Mouse (Mus musculus): ENCODE results near the gene Odr4. TPM values are rescaled to one million over a fixed set of nuclear protein-coding genes. Genes with fewer than 3 reads are reported as not detected.

Gene Odr4
- polyA plus RNA-seq, 1 experiment from 2014 or later: 39.4 TPM

DNA sequence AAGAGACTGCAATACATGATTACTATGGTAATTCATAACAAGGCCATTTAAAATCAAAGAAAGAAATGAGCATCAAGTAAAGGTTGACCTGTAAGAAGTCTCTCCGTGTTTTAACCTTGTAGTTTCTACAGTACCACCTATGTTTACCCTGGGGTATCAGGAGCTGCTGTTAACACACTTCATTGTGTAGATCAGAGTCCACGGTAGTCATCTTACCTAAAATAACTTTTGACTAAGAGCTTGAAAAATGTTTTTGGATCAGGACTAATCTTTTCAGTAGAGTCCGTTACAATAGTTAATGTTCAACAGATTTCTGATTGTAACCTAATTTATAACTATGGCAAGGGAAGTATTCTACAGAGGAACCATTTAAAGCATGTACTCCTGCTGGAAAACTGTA, 11.7 kb upstream of the Odr4 start:
- H3K27ac ChIP-seq (ENCODE audit: low read length): no peak overlapping the region
- H3K27me3 ChIP-seq (ENCODE audit: control insufficient read depth, insufficient read depth, low read length): no peaks in the 10 kb centered on the region
- H3K9ac ChIP-seq (ENCODE audit: low read length): no peak overlapping the region
- peaks cover 20% of the 10 kb centered on the region; the same call in 1 of the 2 replicates for H3K36me3 ChIP-seq (ENCODE audit: control insufficient read depth, insufficient read depth, low read length)
- no peaks in the 10 kb centered on the region for H3K9me3 ChIP-seq (replicated peaks; ENCODE audit: control insufficient read depth, low read length)
- ATAC-seq (ENCODE audit: insufficient read depth, low FRiP score): no peak
- WGBS: 73% methylated on average over 3 of the region's 3 CpGs
- no peak overlapping the region for H3K4me2 ChIP-seq (ENCODE audit: low read depth, low read length)
- no peaks in the 10 kb centered on the region for H3K4me1 ChIP-seq (ENCODE audit: control insufficient read depth, insufficient read depth, low read length)
- no peak overlapping the region for H3K4me3 ChIP-seq (replicated peaks; ENCODE audit: low read length)

DNA sequence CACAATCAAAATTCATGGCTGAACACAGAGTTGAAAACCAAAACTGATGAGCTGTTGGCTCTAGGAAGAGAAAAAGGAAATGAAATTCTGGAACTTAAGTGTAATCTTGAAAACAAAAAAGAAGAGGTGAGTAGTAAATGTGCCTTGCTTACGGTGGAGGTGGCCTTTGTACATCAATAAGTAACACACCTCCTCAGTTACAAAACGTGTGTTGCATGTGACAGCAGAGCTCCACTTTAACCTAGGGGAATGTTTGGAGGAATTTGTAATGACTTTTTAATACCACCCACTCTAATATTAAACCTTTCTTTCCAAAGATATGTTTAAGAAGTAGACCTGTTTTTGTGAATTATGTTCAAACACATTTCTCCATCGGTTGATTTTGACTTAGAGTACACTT, 11.0 kb upstream of the Odr4 start:
- H3K4me1 ChIP-seq (ENCODE audit: control insufficient read depth, insufficient read depth, low read length): no peaks in the 10 kb centered on the region
- no peaks in the 10 kb centered on the region for H3K27me3 ChIP-seq (ENCODE audit: control insufficient read depth, insufficient read depth, low read length)
- WGBS: 83% methylated on average over 3 of the region's 3 CpGs
- no peaks in the 10 kb centered on the region for H3K9me3 ChIP-seq (replicated peaks; ENCODE audit: control insufficient read depth, low read length)
- no peak overlapping the region for H3K4me2 ChIP-seq (ENCODE audit: low read depth, low read length)
- ATAC-seq (ENCODE audit: insufficient read depth, low FRiP score): no peak
- no peak overlapping the region for H3K27ac ChIP-seq (ENCODE audit: low read length)
- no peak overlapping the region for H3K9ac ChIP-seq (ENCODE audit: low read length)
- H3K4me3 ChIP-seq (replicated peaks; ENCODE audit: low read length): no peak overlapping the region
- peaks cover 14% of the 10 kb centered on the region; the same call in 1 of the 2 replicates for H3K36me3 ChIP-seq (ENCODE audit: control insufficient read depth, insufficient read depth, low read length)

DNA sequence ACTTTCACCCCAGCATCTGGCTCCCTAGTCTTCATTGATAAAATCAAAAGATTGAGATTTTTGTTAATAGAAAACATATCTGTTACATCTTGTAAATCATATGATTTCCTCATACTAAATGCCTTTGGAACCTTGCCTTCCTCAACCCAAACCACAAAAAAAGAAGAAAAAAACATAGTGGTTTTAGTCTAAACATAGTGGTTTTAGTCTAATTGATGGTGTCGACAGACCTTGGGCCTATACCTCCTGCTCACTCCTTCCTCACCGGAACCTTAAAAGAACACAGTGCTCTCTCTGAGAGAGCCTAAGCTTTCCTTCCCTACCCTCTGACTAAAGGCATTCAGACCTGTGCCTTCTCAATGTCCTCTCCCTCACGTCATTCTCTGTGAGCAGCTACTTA, 3.1 kb upstream of the Odr4 start:
- WGBS: 79% methylated on average over 3 of the region's 3 CpGs
- no peak overlapping the region for H3K4me3 ChIP-seq (replicated peaks; ENCODE audit: low read length)
- no peak overlapping the region for H3K9ac ChIP-seq (ENCODE audit: low read length)
- H3K36me3 ChIP-seq (ENCODE audit: control insufficient read depth, insufficient read depth, low read length): peaks cover 8% of the 10 kb centered on the region
- H3K4me2 ChIP-seq (ENCODE audit: low read depth, low read length): no peak overlapping the region
- ATAC-seq (ENCODE audit: insufficient read depth, low FRiP score): no peak
- no peak overlapping the region for H3K27ac ChIP-seq (ENCODE audit: low read length)
- no peaks in the 10 kb centered on the region for H3K27me3 ChIP-seq (ENCODE audit: control insufficient read depth, insufficient read depth, low read length)
- peaks cover 4% of the 10 kb centered on the region; the same call in 1 of the 2 replicates for H3K4me1 ChIP-seq (ENCODE audit: control insufficient read depth, insufficient read depth, low read length)
- no peaks in the 10 kb centered on the region for H3K9me3 ChIP-seq (replicated peaks; ENCODE audit: control insufficient read depth, low read length)

DNA sequence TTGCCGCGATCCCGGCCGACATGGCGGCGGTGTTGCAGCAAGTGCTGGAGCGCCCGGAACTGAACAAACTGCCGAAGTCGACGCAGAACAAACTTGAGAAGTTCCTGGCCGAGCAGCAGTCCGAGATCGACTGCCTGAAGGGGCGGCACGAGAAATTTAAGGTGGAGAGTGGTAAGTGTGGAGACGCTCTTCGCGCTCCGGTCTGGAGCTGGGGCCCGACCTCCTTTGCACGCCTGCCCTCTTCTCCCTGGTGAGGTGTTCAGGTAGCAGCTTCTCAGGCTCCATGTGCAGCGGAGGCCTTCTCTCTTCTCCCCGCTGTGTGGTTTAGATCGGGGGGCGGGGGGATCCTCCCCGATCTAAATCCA, 590 bp upstream of the Odr4 start:
- Histone ChIP-seq H3K4me1 (ENCODE audit: control insufficient read depth, insufficient read depth, low read length) (peaks cover 4% of the 10 kb centered on the region; the same call in 1 of the 2 replicates), H3K9ac (ENCODE audit: low read length) (peak overlapping the region; percentile 90), H3K27me3 (ENCODE audit: control insufficient read depth, insufficient read depth, low read length) (no peaks in the 10 kb centered on the region), H3K4me3 (replicated peaks; ENCODE audit: low read length) (peak overlapping the region; percentile 71), H3K4me2 (ENCODE audit: low read depth, low read length) (peak overlapping the region; percentile 86), H3K27ac (ENCODE audit: low read length) (peak overlapping the region; percentile 98), H3K36me3 (ENCODE audit: control insufficient read depth, insufficient read depth, low read length) (peaks cover 8% of the 10 kb centered on the region), H3K9me3 (replicated peaks; ENCODE audit: control insufficient read depth, low read length) (no peaks in the 10 kb centered on the region)
- ATAC-seq (ENCODE audit: insufficient read depth, low FRiP score): peak; percentile 39; the same call in 1 of the 2 replicates
- under 1% methylated on average over 27 of the region's 27 CpGs for WGBS

DNA sequence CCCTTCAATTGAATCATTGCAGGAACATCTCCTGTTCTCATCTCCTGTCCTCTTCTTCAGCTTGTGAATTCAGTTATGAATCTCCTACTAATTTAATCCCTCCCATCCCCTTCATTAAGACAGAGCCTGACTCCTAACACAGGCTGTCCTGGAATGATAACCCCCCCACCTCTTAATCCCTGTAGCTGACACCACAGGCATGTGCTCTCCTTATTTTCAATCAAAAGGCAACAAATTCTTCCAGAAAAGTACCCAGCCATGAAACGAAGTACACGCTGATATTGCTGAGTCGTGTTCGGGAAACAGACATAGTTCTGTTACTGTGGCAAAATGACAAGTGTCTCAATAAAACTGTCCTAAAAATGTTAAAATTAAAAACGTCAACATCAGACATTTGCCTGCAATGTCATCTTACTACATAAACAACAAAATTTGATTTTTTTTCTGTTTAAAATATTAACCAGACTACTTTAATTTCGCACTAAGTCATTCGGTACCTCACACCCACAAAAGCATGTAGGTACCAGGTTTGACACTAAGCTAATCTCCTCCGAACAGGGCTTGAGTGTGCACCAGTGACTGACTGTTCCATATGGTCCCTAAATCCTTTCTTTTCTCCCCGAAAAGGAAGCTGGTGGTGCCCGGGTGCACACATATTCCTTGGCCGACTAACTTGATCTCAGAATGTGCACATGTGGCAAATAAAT, 796 bp downstream of the Odr4 start:
- H3K4me3 ChIP-seq (replicated peaks; ENCODE audit: low read length): peak overlapping the region; percentile 71
- ATAC-seq (ENCODE audit: insufficient read depth, low FRiP score): peak; percentile 0; the same call in 1 of the 2 replicates
- H3K4me2 ChIP-seq (ENCODE audit: low read depth, low read length): peak overlapping the region; percentile 71
- H3K9me3 ChIP-seq (replicated peaks; ENCODE audit: control insufficient read depth, low read length): no peaks in the 10 kb centered on the region
- peak overlapping the region; percentile 87 for H3K9ac ChIP-seq (ENCODE audit: low read length)
- 23% methylated on average over 11 of the region's 11 CpGs for WGBS
- H3K27ac ChIP-seq (ENCODE audit: low read length): peak overlapping the region; percentile 92
- H3K4me1 ChIP-seq (ENCODE audit: control insufficient read depth, insufficient read depth, low read length): peaks cover 4% of the 10 kb centered on the region; the same call in 1 of the 2 replicates
- no peaks in the 10 kb centered on the region for H3K27me3 ChIP-seq (ENCODE audit: control insufficient read depth, insufficient read depth, low read length)
- H3K36me3 ChIP-seq (ENCODE audit: control insufficient read depth, insufficient read depth, low read length): peaks cover 6% of the 10 kb centered on the region

DNA sequence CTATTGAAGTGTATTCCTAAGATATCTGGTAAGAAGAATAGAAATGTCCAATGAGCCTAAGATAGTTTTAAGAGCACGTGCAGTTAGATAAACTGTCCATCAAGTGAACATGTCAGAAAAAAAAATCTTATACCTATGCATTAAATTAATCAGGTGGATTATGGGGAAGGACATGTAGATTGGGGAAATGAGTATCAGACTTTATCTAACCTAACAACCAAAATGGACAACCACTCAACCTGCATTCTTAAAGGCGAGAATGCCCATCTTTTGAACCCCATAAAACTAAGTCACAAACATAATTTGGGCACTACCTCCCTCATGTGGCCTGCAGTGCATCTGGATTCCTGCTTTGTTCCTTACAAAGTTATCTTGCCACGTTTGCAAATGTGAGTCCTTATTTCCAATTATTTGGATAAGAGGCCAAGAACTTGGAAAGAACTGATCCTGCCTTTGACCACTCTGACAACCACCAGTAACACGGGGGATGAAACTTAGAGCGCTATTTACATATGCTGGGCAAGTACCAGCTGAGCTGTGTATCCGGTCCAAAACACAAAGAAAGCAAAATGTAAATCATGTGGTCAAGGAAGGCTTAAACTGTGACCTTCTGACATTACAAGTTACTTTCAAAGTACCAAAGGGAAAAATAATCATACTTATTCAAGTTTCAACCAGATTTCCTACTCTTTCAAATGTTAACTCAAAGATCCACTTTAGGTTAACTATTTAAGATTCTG, 3.3 kb downstream of the Odr4 start:
- Histone ChIP-seq H3K4me1 (ENCODE audit: control insufficient read depth, insufficient read depth, low read length) (peaks cover 4% of the 10 kb centered on the region; the same call in 1 of the 2 replicates), H3K27me3 (ENCODE audit: control insufficient read depth, insufficient read depth, low read length) (no peaks in the 10 kb centered on the region), H3K36me3 (ENCODE audit: control insufficient read depth, insufficient read depth, low read length) (peaks cover 3% of the 10 kb centered on the region; the same call in 1 of the 2 replicates), H3K4me2 (ENCODE audit: low read depth, low read length) (no peak overlapping the region), H3K9ac (ENCODE audit: low read length) (no peak overlapping the region), H3K9me3 (replicated peaks; ENCODE audit: control insufficient read depth, low read length) (no peaks in the 10 kb centered on the region), H3K4me3 (replicated peaks; ENCODE audit: low read length) (no peak overlapping the region), H3K27ac (ENCODE audit: low read length) (no peak overlapping the region)
- ATAC-seq (ENCODE audit: insufficient read depth, low FRiP score): no peak
- 87% methylated on average over 6 of the region's 6 CpGs for WGBS

DNA sequence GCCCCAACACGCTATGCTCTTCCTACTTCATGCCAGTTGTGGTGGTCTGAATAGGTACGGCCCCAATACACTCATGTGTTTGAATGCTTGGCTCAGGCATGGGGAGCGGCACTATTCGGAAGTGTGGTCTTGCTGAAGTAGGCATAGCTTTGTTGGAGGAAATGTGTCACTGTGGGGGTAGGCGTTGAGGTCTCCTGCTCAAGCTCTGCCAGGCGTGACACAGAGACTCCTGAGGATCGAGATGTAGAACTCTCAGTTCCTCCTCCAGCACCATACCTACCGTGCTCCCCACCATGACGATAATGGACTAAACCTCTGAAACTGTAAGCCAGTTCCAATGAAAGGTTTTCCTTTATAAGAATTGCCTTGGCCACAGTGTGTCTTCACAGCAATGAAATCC, 5.3 kb downstream of the Odr4 start:
- Histone ChIP-seq H3K4me2 (ENCODE audit: low read depth, low read length) (no peak overlapping the region), H3K4me3 (replicated peaks; ENCODE audit: low read length) (no peak overlapping the region), H3K27ac (ENCODE audit: low read length) (no peak overlapping the region), H3K27me3 (ENCODE audit: control insufficient read depth, insufficient read depth, low read length) (no peaks in the 10 kb centered on the region), H3K9ac (ENCODE audit: low read length) (no peak overlapping the region), H3K9me3 (replicated peaks; ENCODE audit: control insufficient read depth, low read length) (no peaks in the 10 kb centered on the region), H3K4me1 (ENCODE audit: control insufficient read depth, insufficient read depth, low read length) (peaks cover 4% of the 10 kb centered on the region; the same call in 1 of the 2 replicates), H3K36me3 (ENCODE audit: control insufficient read depth, insufficient read depth, low read length) (peaks cover 8% of the 10 kb centered on the region; the same call in 1 of the 2 replicates)
- 92% methylated on average over 9 of the region's 9 CpGs for WGBS
- no peak for ATAC-seq (ENCODE audit: insufficient read depth, low FRiP score)

DNA sequence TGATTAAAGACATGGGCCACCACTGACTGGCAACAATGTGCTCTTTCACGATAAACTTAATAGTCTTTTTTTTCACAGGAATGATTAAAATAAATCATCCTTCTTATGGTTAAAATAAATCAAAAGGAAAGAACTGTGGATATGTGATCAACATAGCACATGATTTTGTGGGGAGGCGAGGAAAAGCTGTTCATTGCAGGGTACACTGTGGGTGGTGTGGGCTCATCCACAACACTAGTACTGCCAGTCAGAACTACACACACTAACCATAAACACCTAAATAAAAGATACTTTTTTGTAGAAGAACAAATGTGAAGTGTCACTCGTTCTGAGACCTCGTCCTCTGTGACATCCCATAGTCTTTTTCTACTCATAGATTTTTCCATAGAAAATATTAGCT, 8.7 kb downstream of the Odr4 start:
- no peak overlapping the region for H3K4me3 ChIP-seq (replicated peaks; ENCODE audit: low read length)
- no peaks in the 10 kb centered on the region for H3K4me1 ChIP-seq (ENCODE audit: control insufficient read depth, insufficient read depth, low read length)
- peaks cover 8% of the 10 kb centered on the region for H3K36me3 ChIP-seq (ENCODE audit: control insufficient read depth, insufficient read depth, low read length)
- H3K4me2 ChIP-seq (ENCODE audit: low read depth, low read length): no peak overlapping the region
- H3K9me3 ChIP-seq (replicated peaks; ENCODE audit: control insufficient read depth, low read length): no peaks in the 10 kb centered on the region
- no peak overlapping the region for H3K27ac ChIP-seq (ENCODE audit: low read length)
- 94% methylated on average over 4 of the region's 4 CpGs for WGBS
- no peaks in the 10 kb centered on the region for H3K27me3 ChIP-seq (ENCODE audit: control insufficient read depth, insufficient read depth, low read length)
- no peak overlapping the region for H3K9ac ChIP-seq (ENCODE audit: low read length)
- no peak for ATAC-seq (ENCODE audit: insufficient read depth, low FRiP score)

DNA sequence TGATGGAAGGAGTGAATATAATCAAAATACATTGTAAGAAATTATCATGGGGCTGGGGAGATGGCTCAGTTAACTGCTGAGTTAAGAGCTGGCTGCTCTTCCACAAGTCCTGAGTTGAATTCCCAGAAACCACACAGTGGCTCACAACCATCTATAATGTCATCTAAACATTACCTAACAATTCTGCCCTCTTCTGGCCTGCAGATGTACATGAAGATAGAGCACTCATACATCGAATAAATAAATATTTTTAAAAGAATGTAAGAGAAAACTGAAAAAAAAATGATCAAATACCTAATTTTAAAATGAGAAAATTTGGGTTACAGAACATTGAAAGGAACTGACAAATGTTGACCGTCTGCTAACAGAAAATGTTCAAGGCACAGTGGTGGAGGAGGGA, 18.6 kb downstream of the Odr4 start:
- Histone ChIP-seq H3K36me3 (ENCODE audit: control insufficient read depth, insufficient read depth, low read length) (0 out of 2 replicates have a peak, but pooled peaks cover 5% of the 10 kb centered on the region), H3K9ac (ENCODE audit: low read length) (no peak overlapping the region), H3K27ac (ENCODE audit: low read length) (no peak overlapping the region), H3K4me3 (replicated peaks; ENCODE audit: low read length) (no peak overlapping the region), H3K4me1 (ENCODE audit: control insufficient read depth, insufficient read depth, low read length) (no peaks in the 10 kb centered on the region), H3K9me3 (replicated peaks; ENCODE audit: control insufficient read depth, low read length) (no peaks in the 10 kb centered on the region), H3K4me2 (ENCODE audit: low read depth, low read length) (no peak overlapping the region), H3K27me3 (ENCODE audit: control insufficient read depth, insufficient read depth, low read length) (no peaks in the 10 kb centered on the region)
- ATAC-seq (ENCODE audit: insufficient read depth, low FRiP score): no peak
- 80% methylated on average over 2 of the region's 2 CpGs for WGBS
